Mouse (Mus musculus) lung, embryonic 14.5 days (tissue): ENCODE results near the gene Tjp2. TPM values are rescaled to one million over a fixed set of nuclear protein-coding genes. Genes with fewer than 3 reads are reported as not detected.

Source experiments
- ATAC-seq: fragments of 200-750 bp; cut with Nextera tagmentation; 2 replicates; pipeline ENCODE4 v1.8.0; 2017; ENCODE audit warnings: mild to moderate bottlenecking, moderate TSS enrichment, moderate library complexity; ENCODE audit not compliant: insufficient read depth
- DNase-seq: peaks from one replicate; pipeline ENCODE4 v3.0.0-alpha.2; 2015
- H3K27ac ChIP-seq: fragments of 300-500 bp; sonication (generic); 2 replicates; pipeline ENCODE4 v1.5.1; 2014; ENCODE audit warnings: low read depth, mild to moderate bottlenecking, moderate library complexity
- H3K27me3 ChIP-seq: fragments of 300-500 bp; sonication (generic); 2 replicates; pipeline ENCODE4 v1.6.1; 2014; ENCODE audit warnings: low read length, control low read depth; ENCODE audit not compliant: insufficient read depth
- H3K36me3 ChIP-seq: fragments of 300-500 bp; sonication (generic); 2 replicates; pipeline ENCODE4 v1.6.1; 2014; ENCODE audit warnings: control low read depth; ENCODE audit not compliant: insufficient read depth
- H3K4me1 ChIP-seq: fragments of 300-500 bp; sonication (generic); 2 replicates; pipeline ENCODE4 v1.6.1; 2014; ENCODE audit warnings: antibody characterized with exemption, control low read depth; ENCODE audit not compliant: insufficient read depth
- H3K4me2 ChIP-seq: fragments of 300-500 bp; sonication (generic); 2 replicates; pipeline ENCODE4 v1.6.1; 2014; ENCODE audit warnings: mild to moderate bottlenecking
- H3K4me3 ChIP-seq: fragments of 300-500 bp; sonication (generic); 2 replicates; pipeline ENCODE4 v1.5.1; 2014; ENCODE audit warnings: low read depth, low read length
- H3K9ac ChIP-seq: fragments of 300-500 bp; sonication (generic); 2 replicates; pipeline ENCODE4 v1.6.1; 2014
- H3K9me3 ChIP-seq: fragments of 300-500 bp; sonication (generic); 2 replicates; pipeline ENCODE4 v1.6.1; 2016; ENCODE audit warnings: low read depth, low read length, control low read depth
- CTCF ChIP-seq: IDR thresholded peaks from 2 replicates; pipeline ENCODE4 v1.5.1; 2016; ENCODE audit warnings: antibody characterized with exemption, low read depth
- WGBS: fragments of 180-500 bp; shearing (Covaris S2); extraction: QIAGEN DNeasy Blood & Tissue Kit; methylation state at CpG from one replicate; pipeline ENCODE4 v1.1.7; 2014; 5-methylcytosine and 5-hydroxymethylcytosine counted together
- polyA plus RNA-seq: library from polyadenylated mRNA; unstranded; fragments of >200 nt; fragmentation: Nextera tagmentation; extraction: Ambion mirVana; gene quantifications from 2 replicates; pipeline ENCODE4 v1.2.1, GENCODE M21; 2014

Gene Tjp2
- polyA plus RNA-seq, 1 experiment from 2014 or later: 40.0 TPM

- Histone ChIP-seq H3K9me3 (no peaks in the 10 kb centered on the region), H3K4me1 (0 out of 2 replicates have a peak, but pooled peaks cover 7% of the 10 kb centered on the region), H3K36me3 (no peaks in the 10 kb centered on the region), H3K4me3 (peak overlapping the region; percentile 74), H3K9ac (peak overlapping the region; percentile 78), H3K4me2 (peak overlapping the region; percentile 81), H3K27me3 (no peaks in the 10 kb centered on the region), H3K27ac (no peak overlapping the region)
- ATAC-seq (no peak), DNase-seq (no peak)
- no peak for TF ChIP-seq CTCF
- 30% methylated on average over 6 of the region's 6 CpGs for WGBS
These were observed 51.8 kb downstream of the Tjp2 start for GRCm38 (mm10) chr19:24173020-24173419.

GRCm38 (mm10) chr19:24168531-24168930 is 56.3 kb downstream of the Tjp2 start:
- no peak for TF ChIP-seq CTCF
- Histone ChIP-seq H3K9ac (no peak overlapping the region), H3K4me3 (no peak overlapping the region), H3K27me3 (no peaks in the 10 kb centered on the region), H3K4me1 (peaks cover 27% of the 10 kb centered on the region), H3K27ac (no peak overlapping the region), H3K36me3 (no peaks in the 10 kb centered on the region), H3K4me2 (no peak overlapping the region), H3K9me3 (no peaks in the 10 kb centered on the region)
- DNase-seq (no peak), ATAC-seq (no peak)
- 64% methylated on average over 10 of the region's 10 CpGs for WGBS

- Histone ChIP-seq H3K4me3 (peak overlapping the region; percentile 17; the same call in 1 of the 2 replicates), H3K27me3 (no peaks in the 10 kb centered on the region), H3K27ac (peak overlapping the region; percentile 71; the same call in 1 of the 2 replicates), H3K36me3 (no peaks in the 10 kb centered on the region), H3K9me3 (no peaks in the 10 kb centered on the region), H3K4me2 (peak overlapping the region; percentile 55), H3K9ac (no peak overlapping the region), H3K4me1 (peaks cover 23% of the 10 kb centered on the region)
- DNase-seq: peak; percentile 74
- TF ChIP-seq CTCF: no peak
- ATAC-seq: peak; percentile 93
- 15% methylated on average over 17 of the region's 17 CpGs for WGBS
These were observed 58.2 kb downstream of the Tjp2 start for GRCm38 (mm10) chr19:24166516-24167091.

GRCm38 (mm10) chr19:24163974-24164373 is 60.9 kb downstream of the Tjp2 start:
- peak overlapping the region; percentile 10; the same call in 1 of the 2 replicates for H3K27ac ChIP-seq
- WGBS: 31% methylated on average over 4 of the region's 4 CpGs
- TF ChIP-seq CTCF: no peak
- H3K36me3 ChIP-seq: no peaks in the 10 kb centered on the region
- peaks cover 38% of the 10 kb centered on the region for H3K4me1 ChIP-seq
- ATAC-seq (no peak), DNase-seq (peak; percentile 39)
- peak overlapping the region; percentile 25; the same call in 1 of the 2 replicates for H3K4me2 ChIP-seq
- no peaks in the 10 kb centered on the region for H3K9me3 ChIP-seq
- H3K4me3 ChIP-seq: no peak overlapping the region
- no peak overlapping the region for H3K9ac ChIP-seq
- H3K27me3 ChIP-seq: no peaks in the 10 kb centered on the region

GRCm38 (mm10) chr19:24160460-24160859 is 64.4 kb downstream of the Tjp2 start:
- TF ChIP-seq CTCF: no peak
- no peaks in the 10 kb centered on the region for H3K27me3 ChIP-seq
- H3K4me3 ChIP-seq: no peak overlapping the region
- DNase-seq: peak; percentile 70
- H3K9ac ChIP-seq: no peak overlapping the region
- H3K4me1 ChIP-seq: peaks cover 30% of the 10 kb centered on the region
- H3K27ac ChIP-seq: peak overlapping the region; percentile 72
- WGBS: 39% methylated on average over 8 of the region's 8 CpGs
- peak overlapping the region; percentile 36; the same call in 1 of the 2 replicates for H3K4me2 ChIP-seq
- no peaks in the 10 kb centered on the region for H3K36me3 ChIP-seq
- ATAC-seq: peak; percentile 47; the same call in 1 of the 2 replicates
- no peaks in the 10 kb centered on the region for H3K9me3 ChIP-seq

GRCm38 (mm10) chr19:24159751-24160150 is 65.1 kb downstream of the Tjp2 start:
- WGBS: 11% methylated on average over 9 of the region's 9 CpGs
- Histone ChIP-seq H3K9ac (no peak overlapping the region), H3K27me3 (no peaks in the 10 kb centered on the region), H3K4me1 (peaks cover 32% of the 10 kb centered on the region), H3K27ac (no peak overlapping the region), H3K4me2 (peak overlapping the region; percentile 29), H3K9me3 (no peaks in the 10 kb centered on the region), H3K36me3 (no peaks in the 10 kb centered on the region), H3K4me3 (no peak overlapping the region)
- DNase-seq (peak; percentile 86), ATAC-seq (peak; percentile 84)
- TF ChIP-seq CTCF: no peak

GRCm38 (mm10) chr19:24159334-24159733 is 65.5 kb downstream of the Tjp2 start:
- 17% methylated on average over 8 of the region's 9 CpGs for WGBS
- TF ChIP-seq CTCF: no peak
- peak; percentile 57; the same call in 1 of the 2 replicates for ATAC-seq
- no peaks in the 10 kb centered on the region for H3K27me3 ChIP-seq
- no peaks in the 10 kb centered on the region for H3K9me3 ChIP-seq
- H3K27ac ChIP-seq: no peak overlapping the region
- H3K4me3 ChIP-seq: no peak overlapping the region
- peaks cover 29% of the 10 kb centered on the region for H3K4me1 ChIP-seq
- no peak overlapping the region for H3K9ac ChIP-seq
- H3K36me3 ChIP-seq: no peaks in the 10 kb centered on the region
- DNase-seq: peak; percentile 71
- peak overlapping the region; percentile 29 for H3K4me2 ChIP-seq
